Mouse (Mus musculus) C2C12 (cell line): ENCODE measurements around the gene Comp.

Source experiments
- CTCF ChIP-seq: IDR thresholded peaks from one replicate; pipeline ENCODE4 v1.5.1; 2011; ENCODE audit not compliant: control insufficient read depth, insufficient read depth, insufficient read length
- MAX ChIP-seq: IDR thresholded peaks from one replicate; pipeline ENCODE4 v1.6.1; 2011; ENCODE audit warnings: mild to moderate bottlenecking, control low read depth
- MYOG ChIP-seq: IDR thresholded peaks from one replicate; pipeline ENCODE4 v1.6.1; 2011; ENCODE audit not compliant: control insufficient read depth, insufficient read length; ENCODE audit errors: extremely low read depth
- USF1 ChIP-seq: IDR thresholded peaks from one replicate; pipeline ENCODE4 v1.6.1; 2011; ENCODE audit warnings: low read depth, mild to moderate bottlenecking, control low read depth, moderate library complexity

DNA sequence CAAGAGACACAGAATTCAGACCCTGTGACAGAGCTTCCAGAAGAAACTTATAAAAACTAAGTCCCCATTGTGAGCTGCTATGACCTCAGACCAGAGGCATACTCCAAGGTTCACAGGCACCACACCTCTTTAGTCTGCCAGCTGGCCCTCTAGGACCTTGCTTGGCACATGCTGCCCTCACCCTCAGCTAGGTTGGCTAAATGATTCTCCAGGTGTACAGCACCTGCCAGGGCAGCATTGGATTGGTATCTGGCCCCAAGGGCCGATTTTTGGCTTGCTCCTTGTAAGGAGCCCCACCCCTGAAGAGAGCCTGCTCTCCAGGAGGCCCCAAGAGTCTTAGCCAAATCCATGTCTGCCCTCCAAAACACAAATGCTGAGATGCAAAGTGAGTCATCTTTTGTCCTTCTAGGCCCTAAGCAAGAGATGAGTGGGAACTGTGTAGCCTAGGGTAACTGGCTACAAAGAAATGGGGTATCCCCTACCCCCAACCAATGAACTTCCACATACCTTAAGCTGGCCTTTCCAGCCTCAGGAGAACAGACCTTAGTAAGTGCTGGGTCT lies 25.4 kb upstream of the Comp start:
- TF ChIP-seq CTCF (no peak), MAX (no peak), MYOG (no peak), USF1 (no peak)
